Mouse (Mus musculus): ENCODE results near the gene Prkcd. TPM values are rescaled to one million over a fixed set of nuclear protein-coding genes. Genes with fewer than 3 reads are reported as not detected.

Gene Prkcd
- polyA plus RNA-seq, 1 experiment: 23.6 TPM

GRCm38 (mm10) chr14:30645066-30645465, 19.1 kb upstream of the Prkcd start:
- Histone ChIP-seq H3K4me2 (ENCODE audit: low read depth) (no peak overlapping the region), H3K36me3 (ENCODE audit: control insufficient read depth, insufficient read depth) (no peaks in the 10 kb centered on the region), H3ac (ENCODE audit: control insufficient read depth, insufficient read length) (no peak overlapping the region), H3K27me3 (ENCODE audit: control insufficient read depth, insufficient read depth, insufficient read length) (no peaks in the 10 kb centered on the region), H3K4me3 (no peak overlapping the region), H3K79me2 (ENCODE audit: control insufficient read depth, insufficient read depth) (no peaks in the 10 kb centered on the region)
- TF ChIP-seq TCF12 (IDR thresholded peaks at IDR 0.05; ENCODE audit: insufficient read depth, poor library complexity, severe bottlenecking): no peak
- TF ChIP-seq MYOD1 (IDR thresholded peaks at IDR 0.05; ENCODE audit: control insufficient read depth in 1 of 3, insufficient read length in 2 of 3, low read depth in 2 of 3): no peak
- no peak for TF ChIP-seq E2F4 (IDR thresholded peaks at IDR 0.05; ENCODE audit: insufficient read depth)
- TF ChIP-seq REST (IDR thresholded peaks at IDR 0.05; ENCODE audit: insufficient read depth, insufficient read length): no peak
- TF ChIP-seq TCF3 (IDR thresholded peaks at IDR 0.05; ENCODE audit: insufficient read length, low read depth): no peak
- TF ChIP-seq SRF (IDR thresholded peaks at IDR 0.05; ENCODE audit: control insufficient read depth, insufficient read length, low read depth): no peak
- TF ChIP-seq POLR2A (IDR thresholded peaks at IDR 0.05; ENCODE audit: insufficient read length, low read depth): no peak
- no peak for TF ChIP-seq POLR2AphosphoS2 (IDR thresholded peaks at IDR 0.05; ENCODE audit: insufficient read length, low read depth)
- no peak for TF ChIP-seq MYOG (IDR thresholded peaks at IDR 0.05; ENCODE audit: control insufficient read depth in 1 of 3, insufficient read depth in 1 of 3, insufficient read length in 2 of 3, low read depth in 2 of 3)
- no peak for TF ChIP-seq MAX (IDR thresholded peaks at IDR 0.05; ENCODE audit: low read depth)

GRCm38 (mm10) chr14:30644026-30644425, 18.0 kb upstream of the Prkcd start:
- TF ChIP-seq E2F4 (IDR thresholded peaks at IDR 0.05; ENCODE audit: insufficient read depth): no peak
- H3K79me2 ChIP-seq (ENCODE audit: control insufficient read depth, insufficient read depth): no peaks in the 10 kb centered on the region
- H3K4me3 ChIP-seq: no peak overlapping the region
- H3K4me2 ChIP-seq (ENCODE audit: low read depth): no peak overlapping the region
- no peak overlapping the region for H3ac ChIP-seq (ENCODE audit: control insufficient read depth, insufficient read length)
- no peaks in the 10 kb centered on the region for H3K27me3 ChIP-seq (ENCODE audit: control insufficient read depth, insufficient read depth, insufficient read length)
- no peaks in the 10 kb centered on the region for H3K36me3 ChIP-seq (ENCODE audit: control insufficient read depth, insufficient read depth)

- Histone ChIP-seq H3K36me3 (ENCODE audit: control insufficient read depth, insufficient read depth) (no peaks in the 10 kb centered on the region), H3K4me3 (no peak overlapping the region), H3K27me3 (ENCODE audit: control insufficient read depth, insufficient read depth, insufficient read length) (no peaks in the 10 kb centered on the region), H3ac (ENCODE audit: control insufficient read depth, insufficient read length) (no peak overlapping the region), H3K4me2 (ENCODE audit: low read depth) (no peak overlapping the region), H3K79me2 (ENCODE audit: control insufficient read depth, insufficient read depth) (no peaks in the 10 kb centered on the region)
- TF ChIP-seq POLR2A (IDR thresholded peaks at IDR 0.05; ENCODE audit: insufficient read length, low read depth) (no peak), E2F4 (IDR thresholded peaks at IDR 0.05; ENCODE audit: insufficient read depth) (no peak), SRF (IDR thresholded peaks at IDR 0.05; ENCODE audit: control insufficient read depth, insufficient read length, low read depth) (no peak), MYOD1 (IDR thresholded peaks at IDR 0.05; ENCODE audit: control insufficient read depth in 1 of 3, insufficient read length in 2 of 3, low read depth in 2 of 3) (no peak), CEBPB (IDR thresholded peaks at IDR 0.05; ENCODE audit: insufficient read depth, poor library complexity, severe bottlenecking) (no peak), USF1 (IDR thresholded peaks at IDR 0.05; ENCODE audit: low read depth) (no peak), MYOG (IDR thresholded peaks at IDR 0.05; ENCODE audit: control insufficient read depth in 1 of 3, insufficient read depth in 1 of 3, insufficient read length in 2 of 3, low read depth in 2 of 3) (no peak), POLR2AphosphoS2 (IDR thresholded peaks at IDR 0.05; ENCODE audit: insufficient read length, low read depth) (no peak)
These were observed 15.7 kb upstream of the Prkcd start for GRCm38 (mm10) chr14:30641748-30642147.

GRCm38 (mm10) chr14:30638686-30639085, 12.7 kb upstream of the Prkcd start:
- Histone ChIP-seq H3K27me3 (ENCODE audit: control insufficient read depth, insufficient read depth, insufficient read length) (no peaks in the 10 kb centered on the region), H3K4me3 (no peak overlapping the region), H3K4me2 (ENCODE audit: low read depth) (no peak overlapping the region), H3K36me3 (ENCODE audit: control insufficient read depth, insufficient read depth) (no peaks in the 10 kb centered on the region), H3ac (ENCODE audit: control insufficient read depth, insufficient read length) (no peak overlapping the region), H3K79me2 (ENCODE audit: control insufficient read depth, insufficient read depth) (no peaks in the 10 kb centered on the region)
- TF ChIP-seq REST (IDR thresholded peaks at IDR 0.05; ENCODE audit: insufficient read depth, insufficient read length): no peak
- TF ChIP-seq MAX (IDR thresholded peaks at IDR 0.05; ENCODE audit: low read depth): no peak

- H3K4me2 ChIP-seq (ENCODE audit: low read depth): no peak overlapping the region
- no peak for TF ChIP-seq MYOD1 (IDR thresholded peaks at IDR 0.05; ENCODE audit: control insufficient read depth in 1 of 3, insufficient read length in 2 of 3, low read depth in 2 of 3)
- no peak for TF ChIP-seq TCF12 (IDR thresholded peaks at IDR 0.05; ENCODE audit: insufficient read depth, poor library complexity, severe bottlenecking)
- TF ChIP-seq POLR2AphosphoS2 (IDR thresholded peaks at IDR 0.05; ENCODE audit: insufficient read length, low read depth): no peak
- TF ChIP-seq POLR2A (IDR thresholded peaks at IDR 0.05; ENCODE audit: insufficient read length, low read depth): no peak
- TF ChIP-seq USF1 (IDR thresholded peaks at IDR 0.05; ENCODE audit: low read depth): no peak
- no peak for TF ChIP-seq MYOG (IDR thresholded peaks at IDR 0.05; ENCODE audit: control insufficient read depth in 1 of 3, insufficient read depth in 1 of 3, insufficient read length in 2 of 3, low read depth in 2 of 3)
- no peak for TF ChIP-seq E2F4 (IDR thresholded peaks at IDR 0.05; ENCODE audit: insufficient read depth)
- TF ChIP-seq TCF3 (IDR thresholded peaks at IDR 0.05; ENCODE audit: insufficient read length, low read depth): no peak
- TF ChIP-seq SRF (IDR thresholded peaks at IDR 0.05; ENCODE audit: control insufficient read depth, insufficient read length, low read depth): no peak
- TF ChIP-seq REST (IDR thresholded peaks at IDR 0.05; ENCODE audit: insufficient read depth, insufficient read length): no peak
- TF ChIP-seq CEBPB (IDR thresholded peaks at IDR 0.05; ENCODE audit: insufficient read depth, poor library complexity, severe bottlenecking): no peak
- no peak for TF ChIP-seq MAX (IDR thresholded peaks at IDR 0.05; ENCODE audit: low read depth)
- no peaks in the 10 kb centered on the region for H3K79me2 ChIP-seq (ENCODE audit: control insufficient read depth, insufficient read depth)
- no peaks in the 10 kb centered on the region for H3K27me3 ChIP-seq (ENCODE audit: control insufficient read depth, insufficient read depth, insufficient read length)
- H3ac ChIP-seq (ENCODE audit: control insufficient read depth, insufficient read length): no peak overlapping the region
- no peak overlapping the region for H3K4me3 ChIP-seq
- H3K36me3 ChIP-seq (ENCODE audit: control insufficient read depth, insufficient read depth): no peaks in the 10 kb centered on the region
These were observed 12.0 kb upstream of the Prkcd start for GRCm38 (mm10) chr14:30638009-30638408.

Data from myocyte (in vitro differentiated cells).